Mouse (Mus musculus) heart, embryonic 13.5 days (tissue): ENCODE data around the gene Mki67. TPM values are rescaled to one million over a fixed set of nuclear protein-coding genes. Genes with fewer than 3 reads are reported as not detected.

Source experiments
- ATAC-seq: fragments of 200-750 bp; cut with Nextera tagmentation; 2 replicates; pipeline ENCODE4 v1.8.0; 2017; ENCODE audit warnings: moderate TSS enrichment; ENCODE audit not compliant: insufficient number of reproducible peaks, low FRiP score, low TSS enrichment; ENCODE audit errors: extremely low read depth
- H3K27ac ChIP-seq: fragments of 300-500 bp; sonication (generic); replicated peaks from 2 replicates; pipeline ENCODE4 v1.5.1; 2015; ENCODE audit warnings: moderate library complexity, mild to moderate bottlenecking, inconsistent platforms
- H3K27me3 ChIP-seq: fragments of 300-500 bp; sonication (generic); replicated peaks from 2 replicates; pipeline ENCODE4 v1.6.1; 2015; ENCODE audit warnings: mild to moderate bottlenecking, inconsistent platforms
- H3K36me3 ChIP-seq: fragments of 300-500 bp; sonication (generic); 2 replicates; pipeline ENCODE4 v1.6.1; 2015; ENCODE audit warnings: mild to moderate bottlenecking, inconsistent platforms
- H3K4me1 ChIP-seq: fragments of 300-500 bp; sonication (generic); 2 replicates; pipeline ENCODE4 v1.6.1; 2015; ENCODE audit warnings: inconsistent platforms
- H3K4me2 ChIP-seq: fragments of 300-500 bp; sonication (generic); 2 replicates; pipeline ENCODE4 v1.6.1; 2015; ENCODE audit warnings: inconsistent platforms, mild to moderate bottlenecking, moderate library complexity
- H3K4me3 ChIP-seq: fragments of 300-500 bp; sonication (generic); 2 replicates; pipeline ENCODE4 v1.5.1; 2015; ENCODE audit warnings: moderate library complexity, mild to moderate bottlenecking, inconsistent platforms
- H3K9ac ChIP-seq: fragments of 300-500 bp; sonication (generic); 2 replicates; pipeline ENCODE4 v1.6.1; 2015; ENCODE audit warnings: inconsistent platforms, mild to moderate bottlenecking, moderate library complexity
- H3K9me3 ChIP-seq: fragments of 300-500 bp; sonication (generic); 2 replicates; pipeline ENCODE4 v1.6.1; 2016; ENCODE audit warnings: inconsistent platforms
- WGBS: fragments of 180-500 bp; shearing (Covaris S2); methylation state at CpG from one replicate; pipeline ENCODE4 v1.1.7; 2015; ENCODE audit warnings: mixed read lengths; 5-methylcytosine and 5-hydroxymethylcytosine counted together
- polyA plus RNA-seq: library from polyadenylated mRNA; unstranded; fragments of >200 nt; fragmentation: Nextera tagmentation; extraction: Ambion mirVana; gene quantifications from 2 replicates; pipeline ENCODE4 v1.2.1, GENCODE M21; 2015

Mki67 gene
- 23.5 and 26.2 TPM in 2 replicates for polyA plus RNA-seq

DNA sequence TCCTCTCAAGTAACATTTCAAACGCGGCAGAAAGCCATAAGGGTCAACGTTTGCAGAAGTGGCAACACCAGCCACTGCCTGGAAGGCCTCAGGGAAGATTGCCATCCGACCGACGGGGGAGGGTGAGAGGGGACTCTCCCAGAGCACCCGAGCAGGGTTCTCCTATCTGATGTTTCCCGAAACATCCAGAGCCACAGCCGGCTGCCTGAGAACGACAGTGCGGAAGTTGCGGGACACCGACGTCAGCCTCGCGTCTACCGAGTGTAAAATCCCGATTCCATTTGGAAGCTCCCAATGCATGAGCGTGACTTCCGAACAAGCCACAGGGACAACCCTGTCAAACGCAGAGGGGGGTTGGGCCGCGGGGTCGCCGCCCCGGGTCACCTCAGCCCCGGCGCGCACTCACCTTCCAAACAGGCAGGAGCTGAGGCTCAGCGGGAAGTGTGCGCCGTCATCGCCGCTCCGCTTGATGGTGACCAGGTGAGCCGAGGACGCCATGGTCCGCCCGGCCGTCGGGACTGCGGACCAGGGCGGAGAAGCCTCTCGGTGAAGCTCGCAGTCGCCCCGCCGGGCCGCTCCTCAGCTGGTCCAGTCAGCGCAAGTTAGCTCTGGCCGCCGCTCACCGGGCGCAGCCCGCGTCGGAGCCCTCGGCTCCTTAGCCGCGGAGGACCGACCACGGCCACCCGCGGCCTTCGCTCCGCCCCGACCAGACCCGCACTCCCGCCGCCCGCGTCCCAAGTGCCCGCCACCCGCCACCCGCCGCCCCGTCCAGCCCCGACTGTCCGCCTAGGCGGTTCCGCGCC lies at the start of gene Mki67:
Gene Mki67, minus strand, starts transcription at position 720 of the 803 bp plus-strand sequence.
- H3K27me3 ChIP-seq: no peaks in the 10 kb centered on the region
- peaks cover 29% of the 10 kb centered on the region for H3K4me1 ChIP-seq
- ATAC-seq: no peak; the same call in none of the 2 replicates
- peak within 1 kb of the TSS; percentile 97 for H3K4me3 ChIP-seq
- H3K27ac ChIP-seq: peak within 1 kb of the TSS; percentile 84
- peak within 1 kb of the TSS; percentile 97 for H3K9ac ChIP-seq
- peak within 1 kb of the TSS; percentile 81 for H3K4me2 ChIP-seq
- no peaks in the 10 kb centered on the region for H3K9me3 ChIP-seq
- no peaks in the 10 kb centered on the region; the same call in 1 of the 2 replicates for H3K36me3 ChIP-seq
- under 1% methylated on average over 75 of the region's 82 CpGs for WGBS

DNA sequence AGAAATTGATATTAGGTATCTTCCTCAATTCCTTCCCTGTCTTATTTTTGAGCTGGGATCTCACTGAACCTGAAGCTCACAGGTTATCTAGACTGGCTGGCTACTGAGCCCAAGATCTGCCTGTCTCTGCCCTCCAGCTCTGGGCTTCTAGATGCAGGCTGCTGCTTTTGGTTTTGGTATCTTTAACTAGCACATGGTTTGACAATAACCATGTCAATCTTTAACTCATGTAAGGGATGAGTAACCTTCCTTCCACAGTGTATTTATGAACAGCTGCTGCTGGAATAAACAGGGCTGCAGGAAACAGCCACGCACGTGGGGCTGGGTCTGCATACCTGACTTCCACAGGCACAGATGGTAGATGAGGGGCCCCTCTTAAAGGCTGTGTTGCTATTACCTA lies 47.1 kb upstream of the Mki67 start:
- no peaks in the 10 kb centered on the region; the same call in 1 of the 2 replicates for H3K27me3 ChIP-seq

DNA sequence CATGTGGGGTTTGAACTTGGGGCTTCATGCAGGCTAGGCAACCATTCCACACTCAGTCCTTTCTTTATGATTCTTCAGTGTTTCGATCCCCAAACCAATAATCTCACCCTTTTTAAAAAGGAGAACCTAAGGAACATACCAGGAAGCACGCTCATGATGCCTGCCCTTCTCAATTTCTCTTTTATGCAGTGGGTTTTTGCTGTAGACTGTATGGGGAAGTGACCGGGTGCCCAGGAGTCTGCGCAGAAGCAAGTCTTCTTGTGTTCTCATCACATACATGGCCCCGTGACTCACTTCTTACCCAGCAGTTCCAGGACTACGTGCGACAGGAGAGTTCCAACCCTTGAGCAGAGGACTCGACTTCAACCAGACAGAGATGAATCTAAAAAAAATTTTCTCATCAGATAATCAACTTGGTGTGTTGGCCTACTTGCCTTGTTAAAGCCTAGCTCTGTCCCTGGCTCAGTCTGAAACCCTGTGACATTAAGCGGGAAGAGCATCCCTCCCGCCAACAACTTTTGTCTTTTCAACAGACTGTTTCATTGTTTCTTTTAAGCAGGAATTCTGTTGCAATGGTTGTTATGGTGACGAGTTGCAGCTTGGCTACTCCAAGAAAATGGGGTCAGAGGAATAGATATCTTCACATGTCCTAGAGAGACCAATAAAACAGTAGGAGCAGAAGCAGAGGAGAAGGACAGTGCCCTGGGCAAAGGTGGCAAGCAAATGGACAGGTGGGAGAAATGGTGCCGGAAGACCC lies 42.8 kb upstream of the Mki67 start:
- 83% methylated on average over 12 of the region's 12 CpGs for WGBS
- Histone ChIP-seq H3K27ac (no peak overlapping the region), H3K9ac (no peak overlapping the region), H3K36me3 (no peaks in the 10 kb centered on the region), H3K4me3 (no peak overlapping the region), H3K27me3 (no peaks in the 10 kb centered on the region; the same call in 1 of the 2 replicates), H3K4me2 (no peak overlapping the region), H3K9me3 (peaks cover 5% of the 10 kb centered on the region), H3K4me1 (no peaks in the 10 kb centered on the region)
- no peak for ATAC-seq

More for the DNA sequence above, 47.1 kb upstream of the Mki67 start:
- Histone ChIP-seq H3K4me3 (no peak overlapping the region), H3K9me3 (no peaks in the 10 kb centered on the region), H3K27ac (no peak overlapping the region), H3K4me1 (no peaks in the 10 kb centered on the region), H3K4me2 (no peak overlapping the region), H3K36me3 (no peaks in the 10 kb centered on the region), H3K9ac (no peak overlapping the region)
- 64% methylated on average over 2 of the region's 2 CpGs for WGBS
- ATAC-seq: no peak

DNA sequence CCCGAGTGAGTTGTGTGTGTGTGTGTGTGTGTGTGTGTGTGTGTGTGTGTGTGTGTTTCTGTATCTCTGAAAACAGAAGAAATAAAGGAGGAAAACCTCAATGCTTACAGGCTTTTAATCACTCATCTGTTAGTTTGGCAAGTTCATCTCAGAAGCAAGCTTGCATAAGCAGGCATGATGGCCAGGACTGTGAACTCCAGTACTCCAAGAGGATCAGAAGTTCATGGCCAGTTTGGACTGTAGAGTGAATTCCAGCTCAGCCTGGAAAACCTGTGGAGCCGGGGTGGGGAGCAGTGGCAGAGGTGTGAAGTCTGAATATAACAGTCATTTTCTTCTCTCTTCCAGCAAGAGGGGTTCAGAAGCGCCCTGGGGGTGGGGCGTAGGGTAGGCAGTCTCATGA lies 42.0 kb upstream of the Mki67 start:
- no peaks in the 10 kb centered on the region for H3K36me3 ChIP-seq
- no peak for ATAC-seq
- no peak overlapping the region for H3K27ac ChIP-seq
- WGBS: 58% methylated on average over 4 of the region's 4 CpGs
- H3K9ac ChIP-seq: no peak overlapping the region
- H3K4me1 ChIP-seq: no peaks in the 10 kb centered on the region
- peaks cover 5% of the 10 kb centered on the region for H3K9me3 ChIP-seq
- no peak overlapping the region for H3K4me2 ChIP-seq
- no peaks in the 10 kb centered on the region; the same call in 1 of the 2 replicates for H3K27me3 ChIP-seq
- H3K4me3 ChIP-seq: no peak overlapping the region

GRCm38 (mm10) chr7:135756984-135757586 lies 40.9 kb upstream of the Mki67 start:
- no peak overlapping the region for H3K27ac ChIP-seq
- no peak overlapping the region for H3K4me2 ChIP-seq
- H3K9ac ChIP-seq: no peak overlapping the region
- 82% methylated on average over 6 of the region's 6 CpGs for WGBS
- no peak overlapping the region for H3K4me3 ChIP-seq
- H3K9me3 ChIP-seq: peaks cover 5% of the 10 kb centered on the region
- H3K4me1 ChIP-seq: no peaks in the 10 kb centered on the region
- ATAC-seq: no peak
- H3K36me3 ChIP-seq: no peaks in the 10 kb centered on the region
- H3K27me3 ChIP-seq: no peaks in the 10 kb centered on the region

- H3K4me1 ChIP-seq: peaks cover 11% of the 10 kb centered on the region
- no peak overlapping the region for H3K4me2 ChIP-seq
- ATAC-seq: no peak
- H3K27ac ChIP-seq: no peak overlapping the region
- H3K27me3 ChIP-seq: no peaks in the 10 kb centered on the region
- H3K9me3 ChIP-seq: no peaks in the 10 kb centered on the region
- no peak overlapping the region for H3K9ac ChIP-seq
- WGBS: 59% methylated on average over 6 of the region's 6 CpGs
- H3K36me3 ChIP-seq: no peaks in the 10 kb centered on the region
- H3K4me3 ChIP-seq: no peak overlapping the region
These were observed 32.8 kb upstream of the Mki67 start for GRCm38 (mm10) chr7:135748986-135749385.

DNA sequence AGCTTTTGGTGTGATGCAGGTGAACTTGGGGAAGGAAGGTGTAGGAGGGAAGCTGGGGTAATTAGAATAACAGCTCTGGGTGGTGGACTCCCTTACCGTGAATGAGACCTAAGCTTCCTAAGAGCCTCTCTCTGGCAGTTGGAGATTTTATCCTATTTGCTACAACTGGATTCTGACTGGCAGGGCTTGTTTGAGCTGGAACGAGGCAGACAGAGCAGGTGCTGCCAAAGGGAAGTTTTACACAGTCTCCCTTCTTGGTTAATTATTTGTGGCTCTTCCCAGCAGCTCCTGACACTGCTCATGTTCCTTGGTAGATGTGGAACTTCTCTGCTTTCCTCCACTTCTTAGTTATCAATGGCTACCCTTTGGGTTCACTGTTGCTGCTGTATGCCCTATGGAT lies 30.9 kb upstream of the Mki67 start:
- Histone ChIP-seq H3K4me3 (no peak overlapping the region), H3K4me2 (no peak overlapping the region), H3K36me3 (no peaks in the 10 kb centered on the region), H3K27ac (no peak overlapping the region), H3K27me3 (no peaks in the 10 kb centered on the region), H3K9ac (no peak overlapping the region), H3K4me1 (peaks cover 11% of the 10 kb centered on the region), H3K9me3 (0 out of 2 replicates have a peak, but pooled peaks cover 2% of the 10 kb centered on the region)
- WGBS: 58% methylated on average over 2 of the region's 2 CpGs
- no peak for ATAC-seq

DNA sequence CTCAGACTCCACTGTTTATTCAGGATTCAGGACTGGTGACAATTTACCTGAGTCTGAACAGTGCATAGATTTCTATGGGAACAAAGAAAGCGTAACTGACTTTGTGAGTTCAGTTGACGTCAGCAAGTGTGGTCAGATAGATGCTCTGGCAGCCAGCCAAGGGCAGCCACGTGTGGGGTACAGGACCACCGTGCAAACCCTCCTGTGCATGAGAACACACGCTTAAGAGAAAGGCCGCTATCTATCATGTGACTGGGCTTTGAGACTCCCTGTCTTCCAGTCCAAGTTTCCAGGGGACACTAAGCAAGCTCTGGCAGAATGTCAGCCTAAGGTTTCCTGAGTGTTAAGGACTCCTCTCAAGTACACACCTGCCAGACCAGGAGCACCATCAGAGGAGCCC lies 30.4 kb upstream of the Mki67 start:
- H3K4me1 ChIP-seq: peaks cover 11% of the 10 kb centered on the region
- no peak overlapping the region for H3K9ac ChIP-seq
- H3K27me3 ChIP-seq: no peaks in the 10 kb centered on the region
- ATAC-seq: no peak
- H3K36me3 ChIP-seq: no peaks in the 10 kb centered on the region
- 37% methylated on average over 6 of the region's 6 CpGs for WGBS
- H3K9me3 ChIP-seq: 0 out of 2 replicates have a peak, but pooled peaks cover 8% of the 10 kb centered on the region
- H3K27ac ChIP-seq: no peak overlapping the region
- no peak overlapping the region for H3K4me2 ChIP-seq
- no peak overlapping the region for H3K4me3 ChIP-seq

DNA sequence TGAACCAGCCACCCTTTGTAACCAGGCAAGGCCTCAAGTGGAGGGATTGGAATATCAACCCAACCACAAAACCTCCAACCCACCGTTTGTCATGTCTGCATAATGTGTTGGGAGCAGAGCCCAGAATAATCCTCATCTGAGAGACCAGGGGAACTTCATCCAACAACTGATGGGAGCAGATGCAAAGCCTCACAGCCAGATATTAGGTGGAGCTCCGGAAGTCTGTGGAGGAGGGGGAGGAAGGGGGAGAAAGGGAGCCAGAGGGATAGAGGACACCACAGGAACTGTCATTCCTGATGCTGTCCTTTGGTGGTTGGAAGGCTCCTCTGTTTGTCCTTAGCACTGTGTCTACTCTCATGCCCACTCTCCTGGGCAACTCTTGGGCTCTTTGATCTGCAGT lies 28.9 kb upstream of the Mki67 start:
- Histone ChIP-seq H3K9me3 (0 out of 2 replicates have a peak, but pooled peaks cover 9% of the 10 kb centered on the region), H3K9ac (no peak overlapping the region), H3K27me3 (no peaks in the 10 kb centered on the region), H3K4me2 (no peak overlapping the region), H3K27ac (no peak overlapping the region), H3K4me3 (no peak overlapping the region), H3K4me1 (peaks cover 11% of the 10 kb centered on the region), H3K36me3 (no peaks in the 10 kb centered on the region)
- WGBS: 25% methylated on average over 2 of the region's 2 CpGs
- ATAC-seq: no peak

GRCm38 (mm10) chr7:135740453-135740852 lies 24.3 kb upstream of the Mki67 start:
- ATAC-seq: no peak

DNA sequence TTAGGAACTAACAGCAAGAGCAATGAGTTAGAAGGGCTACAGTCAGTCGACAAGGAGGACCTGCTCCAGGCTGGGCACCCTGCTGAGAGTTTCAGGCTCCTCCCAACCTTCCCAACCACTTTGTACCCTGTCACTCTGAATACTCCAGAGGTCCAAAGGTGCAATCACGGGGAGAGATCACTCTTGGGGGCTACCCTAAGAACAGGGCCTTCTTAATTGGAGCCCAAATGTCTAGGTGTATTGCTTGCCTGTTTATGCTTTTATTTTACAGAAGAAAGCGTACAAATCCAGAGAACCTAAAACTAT lies 20.4 kb upstream of the Mki67 start:
- Histone ChIP-seq H3K4me2 (no peak overlapping the region), H3K27me3 (peaks cover 11% of the 10 kb centered on the region; the same call in 1 of the 2 replicates), H3K4me1 (peaks cover 12% of the 10 kb centered on the region), H3K9me3 (0 out of 2 replicates have a peak, but pooled peaks cover under 1% of the 10 kb centered on the region), H3K9ac (no peak overlapping the region), H3K36me3 (no peaks in the 10 kb centered on the region), H3K4me3 (no peak overlapping the region), H3K27ac (no peak overlapping the region)
- ATAC-seq: 0 out of 2 replicates have a peak, but pooled peaks have one; percentile 29
- WGBS: 32% methylated on average over 3 of the region's 3 CpGs

More at GRCm38 (mm10) chr7:135740453-135740852, 24.3 kb upstream of the Mki67 start:
- no peak overlapping the region for H3K27ac ChIP-seq
- 34% methylated on average over 3 of the region's 3 CpGs for WGBS
- H3K4me1 ChIP-seq: peaks cover 7% of the 10 kb centered on the region
- no peak overlapping the region for H3K4me2 ChIP-seq
- H3K4me3 ChIP-seq: no peak overlapping the region
- 0 out of 2 replicates have a peak, but pooled peaks cover 9% of the 10 kb centered on the region for H3K9me3 ChIP-seq
- H3K9ac ChIP-seq: no peak overlapping the region
- no peaks in the 10 kb centered on the region for H3K36me3 ChIP-seq
- H3K27me3 ChIP-seq: peaks cover 11% of the 10 kb centered on the region; the same call in 1 of the 2 replicates
